Mouse (Mus musculus): ENCODE data around the gene Ppil3. TPM values are rescaled to one million over a fixed set of nuclear protein-coding genes. Genes with fewer than 3 reads are reported as not detected.

The Ppil3 gene
- polyA plus RNA-seq, 1 experiment from 2014 or later: 37.1 TPM

DNA sequence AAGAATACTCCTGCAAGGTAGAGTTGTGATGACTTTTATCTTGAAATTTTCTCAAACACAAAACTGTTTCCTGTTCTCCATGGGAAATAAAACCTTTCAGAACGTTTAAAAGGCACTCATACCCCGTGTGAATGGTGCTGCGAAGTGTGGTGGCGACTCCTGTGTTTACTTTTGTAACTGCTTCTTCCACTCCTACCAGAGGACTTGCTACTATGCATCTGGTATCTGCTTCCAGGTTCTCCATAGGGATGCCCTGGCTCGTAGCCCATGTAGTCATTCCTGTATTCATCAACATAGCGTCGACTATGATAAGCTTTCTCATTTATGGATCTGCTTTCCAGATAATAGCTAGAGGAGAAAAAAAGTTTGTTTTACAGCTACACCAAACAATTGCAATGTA, 24.3 kb downstream of the Ppil3 start:
- no peak overlapping the region for H3K9ac ChIP-seq (ENCODE audit: low read depth, low read length)
- H3K4me2 ChIP-seq: no peak overlapping the region
- no peak overlapping the region for H3K27ac ChIP-seq (ENCODE audit: low read depth, low read length)
- no peak overlapping the region for H3K4me3 ChIP-seq (ENCODE audit: low read depth, low read length)
- no peak for ATAC-seq (replicated peaks; ENCODE audit: insufficient number of reproducible peaks, low FRiP score, low TSS enrichment)
- H3K36me3 ChIP-seq (ENCODE audit: control insufficient read depth, insufficient read depth, low read length): peaks cover 30% of the 10 kb centered on the region
- no peaks in the 10 kb centered on the region for H3K27me3 ChIP-seq (ENCODE audit: control insufficient read depth, insufficient read depth, low read length)
- no peaks in the 10 kb centered on the region for H3K9me3 ChIP-seq (replicated peaks; ENCODE audit: control insufficient read depth, low read length)
- 70% methylated on average over 7 of the region's 7 CpGs for WGBS (ENCODE audit: insufficient replicate concordance)
- peaks cover 5% of the 10 kb centered on the region; the same call in 1 of the 2 replicates for H3K4me1 ChIP-seq (ENCODE audit: control insufficient read depth, insufficient read depth, low read length)

DNA sequence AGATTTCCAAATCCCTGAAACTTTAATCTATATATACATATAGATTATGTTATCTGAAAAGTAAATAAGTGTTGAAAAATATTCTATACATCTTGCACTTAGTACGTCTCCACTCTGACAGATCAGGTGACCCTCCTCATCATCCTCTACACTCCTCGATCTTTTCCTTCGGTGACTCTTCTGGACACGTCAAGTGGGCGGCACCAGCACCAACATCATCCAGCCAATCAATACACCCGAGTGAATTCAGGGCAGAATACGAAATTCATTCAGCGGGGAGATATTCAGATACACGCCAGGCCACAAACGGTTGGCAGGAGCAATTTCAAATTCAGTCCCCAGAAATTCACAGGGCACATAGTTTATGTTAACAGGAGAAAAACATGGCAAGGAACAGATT, 25.3 kb downstream of the Ppil3 start:
- WGBS (ENCODE audit: insufficient replicate concordance): 86% methylated on average over 10 of the region's 10 CpGs

DNA sequence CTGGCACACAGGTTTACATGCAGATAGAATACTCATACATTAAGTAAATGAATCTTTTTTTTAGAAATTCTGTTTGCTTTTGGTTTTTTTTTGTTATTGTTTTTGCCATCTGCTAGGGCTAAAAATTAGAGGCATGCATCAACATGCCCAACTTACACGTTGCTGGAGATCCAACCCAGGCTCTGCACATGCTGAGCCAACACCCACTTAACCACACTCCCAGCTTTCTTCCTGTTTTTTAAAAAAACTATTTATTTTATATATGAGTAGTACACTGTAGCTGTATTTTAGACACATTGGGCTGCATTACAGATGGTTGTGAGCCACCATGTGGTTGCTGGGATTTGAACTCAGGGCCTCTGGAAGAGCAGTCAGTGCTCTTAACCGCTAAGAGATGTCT, 29.2 kb downstream of the Ppil3 start:
- no peak overlapping the region for H3K4me2 ChIP-seq
- no peak overlapping the region for H3K27ac ChIP-seq (ENCODE audit: low read depth, low read length)
- no peaks in the 10 kb centered on the region for H3K4me1 ChIP-seq (ENCODE audit: control insufficient read depth, insufficient read depth, low read length)
- 90% methylated on average over 2 of the region's 2 CpGs for WGBS (ENCODE audit: insufficient replicate concordance)
- no peak overlapping the region for H3K9ac ChIP-seq (ENCODE audit: low read depth, low read length)
- no peaks in the 10 kb centered on the region for H3K27me3 ChIP-seq (ENCODE audit: control insufficient read depth, insufficient read depth, low read length)
- H3K36me3 ChIP-seq (ENCODE audit: control insufficient read depth, insufficient read depth, low read length): peaks cover 61% of the 10 kb centered on the region
- no peak overlapping the region for H3K4me3 ChIP-seq (ENCODE audit: low read depth, low read length)
- no peaks in the 10 kb centered on the region for H3K9me3 ChIP-seq (replicated peaks; ENCODE audit: control insufficient read depth, low read length)
- no peak for ATAC-seq (replicated peaks; ENCODE audit: insufficient number of reproducible peaks, low FRiP score, low TSS enrichment)

More for the DNA sequence above, 25.3 kb downstream of the Ppil3 start:
- Histone ChIP-seq H3K27ac (ENCODE audit: low read depth, low read length) (no peak overlapping the region), H3K4me3 (ENCODE audit: low read depth, low read length) (no peak overlapping the region), H3K9ac (ENCODE audit: low read depth, low read length) (no peak overlapping the region), H3K36me3 (ENCODE audit: control insufficient read depth, insufficient read depth, low read length) (peaks cover 37% of the 10 kb centered on the region), H3K27me3 (ENCODE audit: control insufficient read depth, insufficient read depth, low read length) (no peaks in the 10 kb centered on the region), H3K9me3 (replicated peaks; ENCODE audit: control insufficient read depth, low read length) (no peaks in the 10 kb centered on the region), H3K4me1 (ENCODE audit: control insufficient read depth, insufficient read depth, low read length) (peaks cover 5% of the 10 kb centered on the region; the same call in 1 of the 2 replicates), H3K4me2 (no peak overlapping the region)
- ATAC-seq (replicated peaks; ENCODE audit: insufficient number of reproducible peaks, low FRiP score, low TSS enrichment): no peak

DNA sequence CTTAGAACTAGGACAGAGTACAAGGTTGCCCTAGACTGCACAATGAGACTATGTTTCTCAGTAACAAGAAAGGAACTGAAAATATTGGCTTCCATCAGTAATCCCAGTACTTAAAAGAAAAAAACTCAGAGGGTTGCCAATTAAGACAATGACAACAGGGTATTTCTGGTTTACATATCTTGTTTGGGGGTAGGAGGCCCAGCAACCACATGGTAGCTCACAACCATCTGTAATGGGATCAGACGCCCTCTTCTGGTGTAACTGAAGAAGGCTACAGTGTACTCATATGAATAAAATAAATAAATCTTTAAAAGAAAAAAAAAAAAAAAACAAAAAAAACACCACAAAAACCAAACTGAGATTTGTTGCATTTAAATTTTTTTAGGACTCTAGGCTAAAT, 29.8 kb downstream of the Ppil3 start:
- no peak for ATAC-seq (replicated peaks; ENCODE audit: insufficient number of reproducible peaks, low FRiP score, low TSS enrichment)
- 33% methylated on average over 1 of the region's 1 CpGs for WGBS (ENCODE audit: insufficient replicate concordance)
- no peak overlapping the region for H3K27ac ChIP-seq (ENCODE audit: low read depth, low read length)
- H3K27me3 ChIP-seq (ENCODE audit: control insufficient read depth, insufficient read depth, low read length): no peaks in the 10 kb centered on the region
- H3K9ac ChIP-seq (ENCODE audit: low read depth, low read length): no peak overlapping the region
- H3K4me2 ChIP-seq: no peak overlapping the region
- no peaks in the 10 kb centered on the region for H3K9me3 ChIP-seq (replicated peaks; ENCODE audit: control insufficient read depth, low read length)
- peaks cover 63% of the 10 kb centered on the region for H3K36me3 ChIP-seq (ENCODE audit: control insufficient read depth, insufficient read depth, low read length)
- H3K4me3 ChIP-seq (ENCODE audit: low read depth, low read length): no peak overlapping the region
- H3K4me1 ChIP-seq (ENCODE audit: control insufficient read depth, insufficient read depth, low read length): no peaks in the 10 kb centered on the region

DNA sequence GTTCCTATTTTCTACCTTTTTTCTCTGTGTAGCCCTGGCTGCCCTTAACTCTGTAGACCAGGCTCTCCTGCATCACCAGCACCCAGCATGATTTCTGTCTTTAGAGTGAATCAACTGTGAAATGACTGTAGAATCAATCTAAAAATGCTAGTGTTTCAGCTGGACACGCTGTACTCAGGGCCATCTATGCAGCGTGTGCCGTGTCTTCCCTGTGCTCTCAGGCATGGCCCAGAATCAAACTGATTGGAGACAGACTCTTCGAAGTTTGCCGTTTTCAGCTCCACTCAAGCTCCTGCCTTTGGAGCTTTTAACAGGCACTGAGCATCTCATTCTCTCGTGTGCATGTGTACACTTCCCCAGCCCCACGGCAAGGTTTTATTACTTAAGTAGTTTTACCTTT, 34.5 kb downstream of the Ppil3 start:
- Histone ChIP-seq H3K36me3 (ENCODE audit: control insufficient read depth, insufficient read depth, low read length) (peaks cover 45% of the 10 kb centered on the region), H3K27me3 (ENCODE audit: control insufficient read depth, insufficient read depth, low read length) (no peaks in the 10 kb centered on the region), H3K4me2 (no peak overlapping the region), H3K9me3 (replicated peaks; ENCODE audit: control insufficient read depth, low read length) (no peaks in the 10 kb centered on the region), H3K4me1 (ENCODE audit: control insufficient read depth, insufficient read depth, low read length) (no peaks in the 10 kb centered on the region), H3K9ac (ENCODE audit: low read depth, low read length) (no peak overlapping the region), H3K27ac (ENCODE audit: low read depth, low read length) (no peak overlapping the region), H3K4me3 (ENCODE audit: low read depth, low read length) (no peak overlapping the region)
- ATAC-seq (replicated peaks; ENCODE audit: insufficient number of reproducible peaks, low FRiP score, low TSS enrichment): no peak
- WGBS (ENCODE audit: insufficient replicate concordance): 90% methylated on average over 7 of the region's 7 CpGs

DNA sequence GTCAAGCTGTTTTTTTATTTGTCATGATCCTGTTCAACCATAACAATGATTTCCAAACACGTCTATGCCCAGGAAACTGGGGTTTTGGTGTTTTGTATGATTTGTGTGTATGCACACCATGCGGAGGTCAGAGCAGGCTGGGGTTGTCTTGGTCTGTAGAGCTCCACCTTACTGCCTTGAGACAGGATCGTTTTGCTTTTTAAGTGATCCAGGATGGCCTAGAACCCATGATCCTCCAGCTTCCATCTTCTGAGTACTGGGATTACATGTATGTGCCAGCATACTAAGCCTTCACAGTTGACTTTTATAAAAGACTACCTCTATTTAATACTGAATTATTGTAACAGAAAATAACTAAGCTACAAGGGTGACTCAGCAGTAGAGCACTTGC, 35.1 kb downstream of the Ppil3 start:
- Histone ChIP-seq H3K4me2 (no peak overlapping the region), H3K27ac (ENCODE audit: low read depth, low read length) (no peak overlapping the region), H3K36me3 (ENCODE audit: control insufficient read depth, insufficient read depth, low read length) (peaks cover 41% of the 10 kb centered on the region), H3K27me3 (ENCODE audit: control insufficient read depth, insufficient read depth, low read length) (no peaks in the 10 kb centered on the region), H3K9me3 (replicated peaks; ENCODE audit: control insufficient read depth, low read length) (no peaks in the 10 kb centered on the region), H3K4me1 (ENCODE audit: control insufficient read depth, insufficient read depth, low read length) (no peaks in the 10 kb centered on the region), H3K4me3 (ENCODE audit: low read depth, low read length) (no peak overlapping the region), H3K9ac (ENCODE audit: low read depth, low read length) (no peak overlapping the region)
- ATAC-seq (replicated peaks; ENCODE audit: insufficient number of reproducible peaks, low FRiP score, low TSS enrichment): no peak
- WGBS (ENCODE audit: insufficient replicate concordance): 82% methylated on average over 3 of the region's 3 CpGs

DNA sequence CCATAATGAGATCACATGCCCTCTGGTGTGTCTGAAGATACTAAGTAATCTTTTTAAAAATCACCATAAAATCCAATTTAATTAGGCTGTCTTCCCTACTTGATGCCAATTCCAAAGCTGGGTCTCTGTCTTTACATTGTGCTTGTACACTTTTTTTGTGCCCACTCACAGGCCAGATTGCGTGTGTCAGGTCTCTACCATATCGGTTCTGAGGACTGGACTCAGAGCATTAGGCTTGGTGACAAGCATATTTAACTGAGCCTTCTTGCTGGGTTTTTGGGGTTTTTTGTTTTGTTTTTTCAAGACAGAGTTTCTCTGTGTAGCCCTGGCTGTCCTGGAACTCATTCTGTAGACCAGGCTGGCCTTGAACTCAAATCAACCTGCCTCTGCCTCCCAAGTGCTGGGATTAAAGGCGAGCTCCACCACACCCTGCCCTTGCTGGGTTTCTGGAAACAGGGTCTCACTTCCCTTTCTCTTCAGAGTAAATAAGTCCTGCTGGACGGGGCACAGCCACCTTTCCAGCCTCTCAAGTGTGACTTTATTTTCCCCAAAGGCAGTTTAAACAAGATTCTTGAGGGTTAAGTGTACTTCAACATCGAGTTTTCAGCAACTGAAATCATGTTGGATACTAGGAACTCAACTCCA, 35.6 kb downstream of the Ppil3 start:
- WGBS (ENCODE audit: insufficient replicate concordance): 76% methylated on average over 5 of the region's 5 CpGs
- no peak overlapping the region for H3K9ac ChIP-seq (ENCODE audit: low read depth, low read length)
- no peak overlapping the region for H3K4me2 ChIP-seq
- 0 out of 2 replicates have a peak, but pooled peaks have one; percentile 18 for ATAC-seq (replicated peaks; ENCODE audit: insufficient number of reproducible peaks, low FRiP score, low TSS enrichment)
- H3K36me3 ChIP-seq (ENCODE audit: control insufficient read depth, insufficient read depth, low read length): peaks cover 37% of the 10 kb centered on the region
- no peak overlapping the region for H3K27ac ChIP-seq (ENCODE audit: low read depth, low read length)
- H3K27me3 ChIP-seq (ENCODE audit: control insufficient read depth, insufficient read depth, low read length): no peaks in the 10 kb centered on the region
- no peaks in the 10 kb centered on the region for H3K4me1 ChIP-seq (ENCODE audit: control insufficient read depth, insufficient read depth, low read length)
- no peak overlapping the region for H3K4me3 ChIP-seq (ENCODE audit: low read depth, low read length)
- H3K9me3 ChIP-seq (replicated peaks; ENCODE audit: control insufficient read depth, low read length): no peaks in the 10 kb centered on the region

DNA sequence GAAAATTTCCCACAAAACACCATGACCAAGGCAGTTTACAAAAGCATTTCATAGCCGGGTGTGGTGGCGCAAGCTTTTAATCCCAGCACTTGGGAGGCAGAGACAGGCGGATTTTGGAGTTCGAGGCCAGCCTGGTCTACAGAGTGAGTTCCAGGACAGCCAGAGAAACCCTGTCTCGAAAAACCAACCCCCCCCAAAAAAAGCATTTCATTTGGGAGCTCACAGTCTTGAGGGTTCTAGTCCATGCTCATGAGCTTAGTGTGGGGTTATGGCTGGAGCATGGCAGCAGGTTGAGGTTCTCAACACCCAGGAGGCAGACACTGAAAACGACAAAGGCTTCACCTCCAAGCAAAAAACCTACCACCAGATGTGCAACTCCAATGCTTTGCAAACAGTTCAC, 37.1 kb downstream of the Ppil3 start:
- WGBS (ENCODE audit: insufficient replicate concordance): 84% methylated on average over 6 of the region's 6 CpGs
- H3K4me2 ChIP-seq: no peak overlapping the region
- ATAC-seq (replicated peaks; ENCODE audit: insufficient number of reproducible peaks, low FRiP score, low TSS enrichment): no peak; the same call in 1 of the 2 replicates
- no peak overlapping the region for H3K4me3 ChIP-seq (ENCODE audit: low read depth, low read length)
- H3K36me3 ChIP-seq (ENCODE audit: control insufficient read depth, insufficient read depth, low read length): peaks cover 31% of the 10 kb centered on the region
- H3K27me3 ChIP-seq (ENCODE audit: control insufficient read depth, insufficient read depth, low read length): no peaks in the 10 kb centered on the region
- H3K9me3 ChIP-seq (replicated peaks; ENCODE audit: control insufficient read depth, low read length): no peaks in the 10 kb centered on the region
- no peaks in the 10 kb centered on the region for H3K4me1 ChIP-seq (ENCODE audit: control insufficient read depth, insufficient read depth, low read length)
- H3K27ac ChIP-seq (ENCODE audit: low read depth, low read length): no peak overlapping the region
- no peak overlapping the region for H3K9ac ChIP-seq (ENCODE audit: low read depth, low read length)

DNA sequence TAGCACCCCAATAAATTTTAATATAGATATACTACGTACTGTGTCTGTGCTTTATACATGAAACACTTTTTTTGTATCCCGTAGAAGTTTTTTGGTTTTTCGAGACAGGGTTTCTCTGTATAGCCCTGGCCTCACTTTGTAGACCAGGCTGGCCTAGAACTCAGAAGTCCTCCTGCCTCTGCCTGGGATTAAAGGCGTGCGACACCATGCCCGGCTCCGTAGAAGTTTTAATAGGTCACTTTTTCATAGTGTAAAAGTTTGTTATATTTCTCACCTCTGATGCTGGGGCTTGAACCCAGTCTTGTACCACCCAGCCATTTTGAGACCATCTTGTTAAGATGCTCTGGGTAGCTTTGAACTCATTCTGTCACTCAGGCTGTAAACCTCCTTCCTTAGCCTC, 38.0 kb downstream of the Ppil3 start:
- ATAC-seq (replicated peaks; ENCODE audit: insufficient number of reproducible peaks, low FRiP score, low TSS enrichment): no peak
- Histone ChIP-seq H3K4me3 (ENCODE audit: low read depth, low read length) (no peak overlapping the region), H3K9ac (ENCODE audit: low read depth, low read length) (no peak overlapping the region), H3K4me1 (ENCODE audit: control insufficient read depth, insufficient read depth, low read length) (no peaks in the 10 kb centered on the region), H3K27ac (ENCODE audit: low read depth, low read length) (no peak overlapping the region), H3K4me2 (no peak overlapping the region), H3K27me3 (ENCODE audit: control insufficient read depth, insufficient read depth, low read length) (no peaks in the 10 kb centered on the region), H3K36me3 (ENCODE audit: control insufficient read depth, insufficient read depth, low read length) (peaks cover 33% of the 10 kb centered on the region), H3K9me3 (replicated peaks; ENCODE audit: control insufficient read depth, low read length) (no peaks in the 10 kb centered on the region)
- 94% methylated on average over 7 of the region's 7 CpGs for WGBS (ENCODE audit: insufficient replicate concordance)

All from heart, embryonic 11.5 days (tissue).